Mouse (Mus musculus): ENCODE data around the gene H2-Aa. TPM values are rescaled to one million over a fixed set of nuclear protein-coding genes. Genes with fewer than 3 reads are reported as not detected.

The H2-Aa gene
- polyA plus RNA-seq, 1 experiment from 2014 or later, result not detected

DNA sequence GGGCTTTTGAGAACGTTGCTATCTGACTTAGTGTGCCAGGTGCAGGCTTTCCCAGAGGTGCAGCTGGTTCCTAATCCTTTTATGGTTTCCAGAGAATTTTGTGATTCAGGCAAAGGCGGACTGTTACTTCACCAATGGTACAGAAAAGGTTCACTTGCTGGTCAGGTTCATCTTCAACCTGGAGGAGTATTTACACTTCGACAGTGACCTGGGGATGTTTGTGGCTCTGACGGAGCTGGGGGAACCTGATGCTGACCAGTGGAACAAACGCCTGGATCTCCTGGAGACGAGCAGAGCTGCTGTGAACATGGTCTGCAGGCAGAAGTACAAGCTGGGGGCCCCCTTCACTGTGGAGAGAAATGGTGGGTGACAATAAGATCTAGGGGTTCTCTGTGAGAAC is 46.7 kb downstream of the H2-Aa start:
- ATAC-seq (replicated peaks; ENCODE audit: insufficient number of reproducible peaks, low FRiP score, low TSS enrichment, low read depth), result no peak
- no peaks in the 10 kb centered on the region for H3K9me3 ChIP-seq (replicated peaks; ENCODE audit: control insufficient read depth, low read length)
- H3K4me1 ChIP-seq (ENCODE audit: control insufficient read depth, insufficient read depth, low read length), result no peaks in the 10 kb centered on the region
- H3K9ac ChIP-seq (replicated peaks; ENCODE audit: low read length), result no peak overlapping the region
- WGBS, result 79% methylated on average over 6 of the region's 6 CpGs
- H3K4me3 ChIP-seq (ENCODE audit: low read depth, low read length), result no peak overlapping the region
- DNase-seq (ENCODE audit: low spot score), result no peak
- no peaks in the 10 kb centered on the region for H3K27me3 ChIP-seq (ENCODE audit: control insufficient read depth, insufficient read depth, low read length)
- no peak overlapping the region for H3K27ac ChIP-seq (replicated peaks; ENCODE audit: low read depth, low read length)
- no peaks in the 10 kb centered on the region for H3K36me3 ChIP-seq (replicated peaks; ENCODE audit: control insufficient read depth, insufficient read depth, low read depth, low read length)
- H3K4me2 ChIP-seq (ENCODE audit: low read depth, low read length), result no peak overlapping the region

DNA sequence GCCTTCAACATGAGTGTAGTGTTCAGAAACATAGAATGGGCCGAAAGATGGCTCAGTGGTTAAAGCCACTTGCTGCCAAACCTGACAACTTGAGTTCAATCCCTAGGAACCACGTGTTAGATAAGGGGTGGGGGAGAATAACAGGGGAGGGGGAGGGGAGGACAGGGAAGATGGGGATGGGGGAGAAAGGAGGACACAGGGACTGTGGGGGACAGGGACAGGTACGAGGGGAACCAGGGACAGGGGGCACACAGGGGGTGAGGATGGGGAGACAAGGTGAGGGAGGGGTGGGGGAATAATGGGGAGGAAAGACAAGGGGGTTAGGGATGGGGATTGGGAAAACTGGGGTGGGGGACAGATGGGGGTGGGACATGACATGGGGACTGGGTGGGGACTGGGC is 47.3 kb downstream of the H2-Aa start:
- Histone ChIP-seq H3K4me1 (ENCODE audit: control insufficient read depth, insufficient read depth, low read length) (no peaks in the 10 kb centered on the region), H3K4me3 (ENCODE audit: low read depth, low read length) (no peak overlapping the region), H3K9ac (replicated peaks; ENCODE audit: low read length) (no peak overlapping the region), H3K9me3 (replicated peaks; ENCODE audit: control insufficient read depth, low read length) (no peaks in the 10 kb centered on the region), H3K27ac (replicated peaks; ENCODE audit: low read depth, low read length) (no peak overlapping the region), H3K4me2 (ENCODE audit: low read depth, low read length) (no peak overlapping the region), H3K27me3 (ENCODE audit: control insufficient read depth, insufficient read depth, low read length) (no peaks in the 10 kb centered on the region), H3K36me3 (replicated peaks; ENCODE audit: control insufficient read depth, insufficient read depth, low read depth, low read length) (no peaks in the 10 kb centered on the region)
- 66% methylated on average over 3 of the region's 3 CpGs for WGBS
- no peak for DNase-seq (ENCODE audit: low spot score)
- no peak for ATAC-seq (replicated peaks; ENCODE audit: insufficient number of reproducible peaks, low FRiP score, low TSS enrichment, low read depth)

DNA sequence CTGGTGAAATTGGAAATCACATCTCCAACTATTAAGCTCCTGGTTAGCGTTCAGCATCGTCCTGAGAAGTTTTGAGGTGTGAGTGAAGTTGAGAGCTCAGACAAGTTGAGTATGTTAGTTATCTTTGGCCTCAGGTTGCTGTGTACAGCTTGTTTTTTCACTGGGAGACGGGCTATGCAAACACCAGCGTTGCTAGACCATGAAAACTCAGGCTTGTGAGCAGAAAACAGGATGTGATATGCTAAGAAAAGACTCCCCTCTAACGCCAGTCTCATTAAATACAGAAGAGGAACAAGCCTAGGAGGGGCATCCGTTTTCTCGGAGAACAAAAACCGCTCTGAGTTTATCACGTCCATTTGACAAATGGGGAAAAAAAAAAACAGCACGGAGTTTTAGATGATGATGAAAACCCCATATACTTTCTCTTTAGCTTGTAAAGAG is 48.0 kb downstream of the H2-Aa start:
- no peaks in the 10 kb centered on the region for H3K4me1 ChIP-seq (ENCODE audit: control insufficient read depth, insufficient read depth, low read length)
- ATAC-seq (replicated peaks; ENCODE audit: insufficient number of reproducible peaks, low FRiP score, low TSS enrichment, low read depth) (no peak), DNase-seq (ENCODE audit: low spot score) (no peak)
- H3K36me3 ChIP-seq (replicated peaks; ENCODE audit: control insufficient read depth, insufficient read depth, low read depth, low read length), result no peaks in the 10 kb centered on the region
- no peaks in the 10 kb centered on the region for H3K27me3 ChIP-seq (ENCODE audit: control insufficient read depth, insufficient read depth, low read length)
- H3K27ac ChIP-seq (replicated peaks; ENCODE audit: low read depth, low read length), result no peak overlapping the region
- H3K9me3 ChIP-seq (replicated peaks; ENCODE audit: control insufficient read depth, low read length), result no peaks in the 10 kb centered on the region
- no peak overlapping the region for H3K4me3 ChIP-seq (ENCODE audit: low read depth, low read length)
- H3K4me2 ChIP-seq (ENCODE audit: low read depth, low read length), result no peak overlapping the region
- H3K9ac ChIP-seq (replicated peaks; ENCODE audit: low read length), result no peak overlapping the region
- 72% methylated on average over 10 of the region's 10 CpGs for WGBS

DNA sequence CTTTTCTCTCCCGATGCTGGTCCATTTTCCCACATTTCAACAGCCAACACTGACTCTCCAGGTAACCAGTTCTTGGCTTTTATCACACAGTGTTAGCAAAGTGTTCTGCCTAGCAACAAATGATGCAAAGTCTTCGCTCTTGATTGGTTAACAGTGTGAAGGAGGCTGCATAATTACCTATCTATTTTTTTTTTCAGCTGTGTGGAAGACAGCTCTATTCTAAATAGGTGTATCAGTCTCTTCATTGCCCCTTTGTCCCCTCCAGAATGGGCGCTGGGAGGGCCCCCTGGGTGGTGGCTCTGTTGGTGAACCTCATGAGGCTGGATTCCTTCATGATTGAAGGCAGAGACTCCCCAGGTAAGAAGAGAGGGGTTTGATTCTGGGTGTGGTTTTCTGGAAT is 48.9 kb downstream of the H2-Aa start, which contains the start of gene H2-Ob:
H2-Ob (plus strand) TSS at position 198 of the 400 bp plus-strand sequence.
- H3K4me2 ChIP-seq (ENCODE audit: low read depth, low read length), result no peak within 1 kb of the TSS
- ATAC-seq (replicated peaks; ENCODE audit: insufficient number of reproducible peaks, low FRiP score, low TSS enrichment, low read depth) (no peak), DNase-seq (ENCODE audit: low spot score) (no peak)
- H3K9ac ChIP-seq (replicated peaks; ENCODE audit: low read length), result no peak within 1 kb of the TSS
- WGBS, result 59% methylated on average over 3 of the region's 3 CpGs
- H3K4me1 ChIP-seq (ENCODE audit: control insufficient read depth, insufficient read depth, low read length), result no peaks in the 10 kb centered on the region
- H3K27me3 ChIP-seq (ENCODE audit: control insufficient read depth, insufficient read depth, low read length), result no peaks in the 10 kb centered on the region
- no peak within 1 kb of the TSS for H3K27ac ChIP-seq (replicated peaks; ENCODE audit: low read depth, low read length)
- no peaks in the 10 kb centered on the region for H3K9me3 ChIP-seq (replicated peaks; ENCODE audit: control insufficient read depth, low read length)
- no peaks in the 10 kb centered on the region for H3K36me3 ChIP-seq (replicated peaks; ENCODE audit: control insufficient read depth, insufficient read depth, low read depth, low read length)
- no peak within 1 kb of the TSS for H3K4me3 ChIP-seq (ENCODE audit: low read depth, low read length)

DNA sequence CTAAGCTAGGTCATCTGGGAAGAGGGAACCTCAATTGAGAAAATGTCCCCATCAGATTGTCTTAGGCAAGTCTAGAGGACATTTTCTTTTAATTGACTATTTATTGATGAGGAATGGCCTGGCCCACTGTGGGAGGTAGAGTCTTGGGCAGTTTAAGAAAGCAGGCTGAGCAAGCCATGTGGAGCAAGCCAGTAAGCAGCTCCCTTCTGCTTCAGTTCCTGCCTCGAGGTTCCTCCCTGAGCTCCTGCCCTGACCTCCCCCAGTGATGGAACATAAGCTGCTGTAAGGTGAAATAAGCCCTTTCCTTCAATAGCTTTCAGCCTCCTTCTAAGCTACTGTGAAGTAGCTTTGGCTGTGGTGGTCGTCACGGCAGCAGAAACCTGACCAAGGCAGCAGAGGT is 49.9 kb downstream of the H2-Aa start:
- Histone ChIP-seq H3K9me3 (replicated peaks; ENCODE audit: control insufficient read depth, low read length) (no peaks in the 10 kb centered on the region), H3K4me3 (ENCODE audit: low read depth, low read length) (no peak overlapping the region), H3K27ac (replicated peaks; ENCODE audit: low read depth, low read length) (no peak overlapping the region), H3K9ac (replicated peaks; ENCODE audit: low read length) (no peak overlapping the region), H3K4me1 (ENCODE audit: control insufficient read depth, insufficient read depth, low read length) (no peaks in the 10 kb centered on the region), H3K27me3 (ENCODE audit: control insufficient read depth, insufficient read depth, low read length) (no peaks in the 10 kb centered on the region), H3K4me2 (ENCODE audit: low read depth, low read length) (no peak overlapping the region), H3K36me3 (replicated peaks; ENCODE audit: control insufficient read depth, insufficient read depth, low read depth, low read length) (no peaks in the 10 kb centered on the region)
- DNase-seq (ENCODE audit: low spot score) (no peak), ATAC-seq (replicated peaks; ENCODE audit: insufficient number of reproducible peaks, low FRiP score, low TSS enrichment, low read depth) (no peak)
- WGBS, result 71% methylated on average over 3 of the region's 3 CpGs

DNA sequence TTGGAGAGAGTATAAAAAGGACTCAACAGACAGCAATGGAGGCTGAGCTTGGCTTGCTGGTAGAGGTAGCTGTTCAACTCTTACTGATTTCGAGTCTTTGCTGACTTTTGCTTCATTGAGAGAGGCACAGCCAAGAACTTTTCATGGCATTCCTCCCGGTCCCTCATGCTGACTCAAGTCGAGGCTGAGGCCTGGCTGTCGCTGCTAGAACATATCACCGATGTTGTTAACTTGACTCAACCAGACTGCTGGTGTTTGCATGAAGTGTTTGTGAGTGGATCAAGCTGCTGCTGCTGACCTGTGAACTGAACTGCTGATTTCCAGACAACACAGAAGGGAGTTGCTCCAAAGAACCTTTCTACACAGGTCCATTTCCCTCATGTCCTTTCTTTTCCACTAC is 50.9 kb downstream of the H2-Aa start:
- Histone ChIP-seq H3K36me3 (replicated peaks; ENCODE audit: control insufficient read depth, insufficient read depth, low read depth, low read length) (no peaks in the 10 kb centered on the region), H3K4me2 (ENCODE audit: low read depth, low read length) (no peak overlapping the region), H3K9me3 (replicated peaks; ENCODE audit: control insufficient read depth, low read length) (no peaks in the 10 kb centered on the region), H3K9ac (replicated peaks; ENCODE audit: low read length) (no peak overlapping the region), H3K27ac (replicated peaks; ENCODE audit: low read depth, low read length) (no peak overlapping the region), H3K4me1 (ENCODE audit: control insufficient read depth, insufficient read depth, low read length) (no peaks in the 10 kb centered on the region), H3K27me3 (ENCODE audit: control insufficient read depth, insufficient read depth, low read length) (no peaks in the 10 kb centered on the region), H3K4me3 (ENCODE audit: low read depth, low read length) (no peak overlapping the region)
- DNase-seq (ENCODE audit: low spot score), result no peak
- ATAC-seq (replicated peaks; ENCODE audit: insufficient number of reproducible peaks, low FRiP score, low TSS enrichment, low read depth), result no peak
- 81% methylated on average over 5 of the region's 5 CpGs for WGBS

DNA sequence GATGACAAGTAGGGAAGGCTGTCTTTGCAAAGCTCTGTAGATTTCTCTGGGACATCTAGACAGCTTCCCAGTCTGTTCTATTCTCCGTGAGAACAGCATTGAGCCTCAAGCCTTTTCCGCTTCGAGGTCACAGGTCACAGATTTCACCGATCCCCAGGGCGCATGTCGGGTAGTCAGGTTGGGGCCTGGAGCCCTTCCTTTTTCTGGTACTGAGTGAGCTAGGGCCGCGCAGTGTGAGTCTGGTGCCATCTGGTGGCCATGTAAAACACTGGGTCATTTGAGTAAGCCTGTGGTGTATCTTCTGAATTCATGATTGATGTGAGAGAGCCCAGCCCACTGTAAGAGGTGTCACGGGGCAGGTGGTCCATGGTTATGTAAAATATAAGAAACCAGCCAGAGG is 52.7 kb downstream of the H2-Aa start:
- ATAC-seq (replicated peaks; ENCODE audit: insufficient number of reproducible peaks, low FRiP score, low TSS enrichment, low read depth) (0 out of 2 replicates have a peak, but pooled peaks have one; percentile 34), DNase-seq (ENCODE audit: low spot score) (peak; percentile 67)
- H3K4me2 ChIP-seq (ENCODE audit: low read depth, low read length), result no peak overlapping the region
- H3K4me3 ChIP-seq (ENCODE audit: low read depth, low read length), result no peak overlapping the region
- no peaks in the 10 kb centered on the region for H3K36me3 ChIP-seq (replicated peaks; ENCODE audit: control insufficient read depth, insufficient read depth, low read depth, low read length)
- no peaks in the 10 kb centered on the region for H3K27me3 ChIP-seq (ENCODE audit: control insufficient read depth, insufficient read depth, low read length)
- no peaks in the 10 kb centered on the region for H3K9me3 ChIP-seq (replicated peaks; ENCODE audit: control insufficient read depth, low read length)
- H3K27ac ChIP-seq (replicated peaks; ENCODE audit: low read depth, low read length), result no peak overlapping the region
- no peaks in the 10 kb centered on the region for H3K4me1 ChIP-seq (ENCODE audit: control insufficient read depth, insufficient read depth, low read length)
- WGBS, result 49% methylated on average over 9 of the region's 9 CpGs
- H3K9ac ChIP-seq (replicated peaks; ENCODE audit: low read length), result no peak overlapping the region

Data from embryonic facial prominence, embryonic 11.5 days (tissue).